Mouse (Mus musculus) thymus, postnatal 25 days (tissue): ENCODE measurements at regions not wholly inside any gene's neighbourhood (a gene's known extent, or its start where the extent isn't known, plus 50 kb on each side); places are given as distances from the start of the nearest gene placed in this dataset.

Source experiments
- DNase-seq: peaks from one replicate; pipeline ENCODE4 v3.0.0; 2022

DNA sequence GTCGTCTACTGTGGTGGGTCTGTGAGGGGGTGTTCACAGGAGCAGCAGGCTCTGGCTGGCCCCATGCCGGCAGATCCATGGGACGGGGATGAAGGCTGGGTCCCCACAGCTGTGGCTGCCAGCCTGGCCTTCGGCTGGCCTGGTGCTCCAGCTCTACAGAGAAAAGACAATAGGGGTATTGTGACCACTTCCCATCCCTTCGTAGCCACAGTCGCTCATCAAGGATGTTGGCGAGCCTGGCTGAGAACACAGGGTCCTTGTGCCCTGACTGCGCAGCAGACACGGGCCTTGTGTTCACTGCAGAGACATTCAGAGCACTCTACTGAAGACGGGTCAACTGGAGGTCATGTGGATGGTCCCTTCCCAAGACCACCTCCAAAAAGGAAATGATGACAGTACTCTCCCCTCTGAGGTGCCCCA, 102.4 kb upstream of the 1700021F07Rik start:
- DNase-seq: no peak

GRCm38 (mm10) chr2:173420481-173420880, 101.9 kb upstream of the 1700021F07Rik start:
- DNase-seq: no peak

DNA sequence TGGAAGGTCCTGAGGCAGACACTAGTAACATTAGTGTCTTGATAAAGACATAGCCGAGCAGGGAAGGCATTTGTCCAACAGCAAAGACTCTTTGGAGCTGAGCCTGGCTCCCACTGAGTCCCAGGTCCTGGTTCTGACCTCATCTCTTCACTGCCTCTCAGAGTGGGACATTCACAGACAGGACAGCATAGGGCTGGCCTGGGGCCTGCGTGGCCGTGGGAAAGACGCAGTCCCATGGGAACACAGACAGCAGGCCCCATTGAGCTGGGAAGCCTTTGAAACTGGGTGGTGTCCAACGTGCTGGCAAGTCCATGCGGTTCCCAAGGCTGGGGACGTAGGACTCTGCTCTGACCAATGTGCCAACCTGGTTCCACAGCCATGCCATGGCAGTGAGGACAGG, 97.5 kb upstream of the 1700021F07Rik start:
- no peak for DNase-seq

DNA sequence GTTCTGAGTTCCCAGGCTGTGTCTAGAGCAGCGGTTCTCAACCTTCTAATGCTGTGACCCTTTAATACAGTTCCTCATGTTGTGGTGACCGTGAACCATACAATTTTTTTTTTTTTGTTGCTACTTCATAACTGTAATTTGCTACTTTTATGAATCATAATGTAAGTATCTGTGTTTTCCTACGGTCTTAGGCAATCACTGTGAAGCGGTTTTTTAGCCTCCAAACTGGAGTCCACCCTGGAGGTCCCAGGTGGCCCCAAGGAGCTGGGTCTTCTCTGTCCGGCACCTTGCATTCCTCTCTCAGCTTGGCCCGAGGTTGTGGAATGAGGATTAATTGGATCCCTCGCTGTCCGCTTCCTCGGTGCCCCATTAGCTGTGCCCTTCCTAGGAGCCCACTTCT, 96.6 kb upstream of the 1700021F07Rik start:
- no peak for DNase-seq

- peak; percentile 58 for DNase-seq
Observed at GRCm38 (mm10) chr2:173426191-173427065, 96.0 kb upstream of the 1700021F07Rik start.

GRCm38 (mm10) chr2:173427888-173428450, 94.4 kb upstream of the 1700021F07Rik start:
- DNase-seq: no peak

DNA sequence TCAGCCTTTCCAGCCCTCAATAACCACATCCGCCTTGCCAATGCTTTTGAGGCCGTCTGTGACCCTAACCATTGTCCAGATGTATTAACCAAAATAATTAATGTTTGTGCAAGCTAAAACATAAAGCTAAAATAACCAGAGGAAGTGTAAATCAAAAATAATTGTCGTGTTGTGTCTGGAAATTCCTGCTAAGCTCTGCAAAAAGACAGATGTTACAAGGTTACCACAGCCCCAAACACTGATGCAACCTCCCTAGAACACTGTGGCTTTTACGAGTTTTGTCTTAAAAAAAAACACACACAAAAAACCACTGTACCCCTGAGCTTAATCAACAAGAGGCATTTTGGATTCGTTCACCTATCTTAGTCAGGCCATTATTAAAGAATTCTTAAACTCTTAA, 90.5 kb upstream of the 1700021F07Rik start:
- no peak for DNase-seq

DNA sequence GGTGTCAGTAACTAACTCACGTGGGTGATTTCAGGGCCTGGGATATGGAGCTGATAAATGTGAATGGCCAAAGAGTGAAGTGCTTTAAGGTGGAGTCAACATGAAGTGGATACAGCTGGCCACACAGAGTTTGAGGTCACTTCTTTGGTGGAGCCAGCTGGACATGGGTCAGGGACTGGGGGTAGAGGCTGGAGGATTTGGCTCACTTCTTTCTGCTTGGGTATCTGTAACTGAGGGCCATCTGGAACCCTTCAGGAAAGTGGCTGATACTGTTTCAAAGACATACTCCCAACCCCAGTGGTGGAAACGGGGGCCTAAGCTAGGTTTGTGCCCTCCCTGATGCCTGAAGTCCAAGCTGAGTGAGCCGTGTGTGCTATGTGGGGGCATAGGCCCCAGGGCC, 90.1 kb upstream of the 1700021F07Rik start:
- no peak for DNase-seq

DNA sequence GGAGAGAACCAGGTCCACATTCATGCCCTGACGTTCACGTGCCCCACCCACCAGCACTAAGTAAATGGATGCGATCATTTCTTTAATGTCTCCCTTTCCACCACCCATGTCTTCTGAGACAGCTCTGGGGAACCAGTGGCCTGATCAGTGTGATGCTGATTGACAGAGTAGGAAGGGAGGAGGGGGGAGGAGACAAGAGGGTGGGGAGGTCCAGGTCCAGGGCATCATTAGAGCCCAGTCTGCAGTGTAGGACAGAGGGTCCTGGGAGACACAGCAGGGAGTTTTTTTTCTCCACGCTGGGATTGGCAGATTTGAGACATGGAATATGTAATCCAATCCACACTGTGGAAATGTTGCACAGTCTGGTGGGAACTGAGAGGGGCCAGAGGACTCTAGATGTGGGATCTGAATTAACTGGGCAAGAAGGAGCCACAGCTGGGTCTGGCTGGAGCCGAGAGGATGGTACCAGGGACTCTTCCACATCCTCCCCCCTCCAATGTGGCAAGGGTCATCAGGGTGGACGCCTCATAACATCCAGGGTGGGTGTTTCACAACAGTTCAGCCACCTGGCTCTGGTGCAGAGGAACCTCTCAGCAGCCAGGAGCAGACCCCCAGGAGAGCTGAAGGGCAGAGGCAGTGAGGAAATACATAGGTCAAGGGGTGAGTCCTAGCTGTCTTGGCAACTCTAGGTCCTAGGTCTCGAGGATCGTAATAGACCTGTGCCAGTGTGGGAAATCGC, 89.3 kb upstream of the 1700021F07Rik start:
- DNase-seq: no peak

GRCm38 (mm10) chr2:173436580-173436979, 85.8 kb upstream of the 1700021F07Rik start:
- DNase-seq: peak; percentile 63

DNA sequence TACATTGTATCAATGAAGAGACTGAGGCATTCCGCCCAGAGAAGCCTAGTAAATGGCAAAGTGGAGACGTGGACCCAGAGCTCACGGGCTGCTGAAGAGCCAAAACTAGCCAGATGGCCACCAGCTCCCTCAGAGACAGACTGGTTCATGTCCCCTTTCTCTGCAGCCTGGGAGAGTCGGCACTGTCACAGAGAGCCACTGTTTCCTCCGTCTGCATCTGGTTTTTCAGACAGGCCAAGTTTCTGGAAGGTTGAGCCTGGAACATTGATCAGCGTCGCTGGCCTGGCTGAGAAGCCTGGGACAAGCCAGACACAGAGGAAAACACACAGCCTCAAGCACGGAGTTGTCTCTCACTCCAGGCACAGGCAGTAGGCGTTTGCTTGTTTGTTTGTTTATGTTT, 83.4 kb upstream of the 1700021F07Rik start:
- DNase-seq: no peak

DNA sequence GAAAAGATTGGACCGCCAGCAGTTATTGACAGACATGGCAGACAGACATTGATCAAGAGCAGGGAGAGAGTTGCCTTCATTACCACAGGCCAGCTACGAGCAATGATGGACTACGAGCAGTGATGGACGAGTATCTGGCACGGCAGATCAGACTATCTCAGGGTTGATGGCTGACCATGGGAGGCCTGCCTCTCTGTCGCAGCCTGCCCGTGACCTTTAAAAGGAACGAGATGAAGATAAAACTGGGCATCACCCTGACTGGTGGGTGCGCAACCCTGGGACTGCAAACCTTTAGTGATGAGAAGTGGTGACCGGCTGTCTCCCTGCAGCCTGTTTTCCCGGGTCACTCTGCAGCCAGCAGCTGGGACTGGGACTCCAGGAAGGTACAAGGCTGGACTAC, 80.3 kb upstream of the 1700021F07Rik start:
- DNase-seq: no peak

DNA sequence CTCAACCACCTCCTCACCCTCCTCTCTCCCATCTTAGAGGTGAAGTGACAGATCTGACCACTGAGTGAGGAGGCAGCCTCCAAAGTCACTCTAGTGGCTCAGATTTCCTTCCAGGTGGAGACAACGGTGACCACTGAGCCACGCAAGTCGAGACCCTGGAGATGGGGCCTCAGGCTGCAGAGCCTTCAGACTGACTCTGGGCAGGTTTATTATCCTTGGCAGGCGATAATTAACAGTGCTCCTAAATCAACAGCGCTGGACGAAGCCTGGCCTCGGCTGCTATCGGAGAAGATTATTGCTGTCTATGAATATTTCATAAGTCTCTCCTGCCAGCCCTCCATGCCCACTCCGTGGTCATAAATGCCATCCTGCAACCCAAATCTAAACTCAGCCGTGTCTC, 79.1 kb upstream of the 1700021F07Rik start:
- DNase-seq: no peak

GRCm38 (mm10) chr2:173444386-173444785, 78.0 kb upstream of the 1700021F07Rik start:
- DNase-seq: no peak

- no peak for DNase-seq
Observed at GRCm38 (mm10) chr2:173445039-173445438, 77.3 kb upstream of the 1700021F07Rik start.

DNA sequence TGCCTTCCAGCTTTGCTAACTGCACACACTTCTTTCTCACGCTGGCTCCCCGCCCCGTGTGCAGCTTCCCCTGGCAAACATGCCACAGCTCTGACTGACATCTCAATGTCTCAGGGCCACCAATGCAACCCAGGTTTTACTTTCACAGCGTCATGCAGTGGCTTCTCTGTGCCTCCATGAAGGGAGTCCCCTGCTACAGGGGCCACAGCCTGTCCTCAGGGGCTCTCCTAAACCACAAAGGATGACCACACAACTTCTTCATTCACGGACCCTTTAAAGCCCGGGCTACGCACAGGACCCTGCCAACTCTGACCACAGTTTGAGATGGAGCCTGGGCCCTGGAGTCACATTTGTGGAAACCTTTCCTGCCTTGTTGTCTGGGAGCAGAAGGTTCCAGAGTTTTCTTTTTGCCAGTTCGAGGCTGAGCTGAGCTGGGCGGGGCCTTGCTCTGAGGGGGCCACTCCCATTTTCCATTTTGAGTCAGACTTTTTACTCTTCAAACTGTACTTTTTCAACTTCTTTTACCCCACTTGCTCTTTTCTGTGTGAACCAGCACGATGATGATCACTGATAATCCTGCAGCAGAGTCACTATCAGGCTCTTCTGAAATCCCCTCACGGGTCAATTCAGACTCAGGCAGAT, 73.7 kb upstream of the 1700021F07Rik start:
- no peak for DNase-seq

GRCm38 (mm10) chr2:173449198-173449597, 73.2 kb upstream of the 1700021F07Rik start:
- no peak for DNase-seq

- peak; percentile 52 for DNase-seq
Observed at GRCm38 (mm10) chr2:173451993-173452481, 70.3 kb upstream of the 1700021F07Rik start.

GRCm38 (mm10) chr2:173452800-173453199, 69.6 kb upstream of the 1700021F07Rik start:
- DNase-seq: no peak

DNA sequence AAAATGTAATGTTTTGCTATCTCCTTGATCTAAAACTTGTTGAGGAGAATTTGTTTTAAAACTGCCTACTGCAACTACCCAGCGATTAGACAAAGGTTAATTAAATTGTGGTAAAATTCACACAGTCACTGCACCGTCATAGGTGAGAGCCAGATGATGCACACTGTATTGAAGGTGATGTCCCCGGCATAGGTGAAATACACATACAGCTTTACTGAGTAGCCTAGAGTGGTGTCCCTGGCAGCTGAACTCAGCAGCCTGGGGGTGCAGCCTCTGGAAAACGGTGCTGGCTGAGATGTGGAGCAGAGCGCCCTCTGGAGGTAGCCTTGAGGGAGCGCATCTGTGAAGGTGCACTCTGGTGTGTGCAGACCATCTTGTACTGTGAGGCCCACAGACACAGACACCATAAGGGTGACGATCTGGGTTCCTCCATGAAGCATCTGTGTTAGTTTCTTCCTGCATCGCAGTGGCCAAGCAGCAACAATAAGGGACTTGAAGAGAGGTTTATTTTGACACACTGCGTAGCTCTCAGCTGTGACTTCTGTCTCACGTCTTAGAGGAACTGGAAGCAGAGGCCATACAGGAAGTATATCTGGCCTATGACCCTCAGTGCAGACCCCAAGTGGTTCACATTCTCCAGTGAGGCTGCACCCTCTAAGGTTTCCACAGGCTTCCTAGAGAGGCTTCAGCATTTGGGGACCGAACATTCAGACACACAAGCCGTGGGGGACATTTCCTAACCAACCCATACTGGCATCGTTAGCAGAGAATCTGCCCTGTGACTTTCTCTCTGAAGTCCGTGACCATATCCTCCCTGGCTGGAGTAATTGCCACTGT, 68.6 kb upstream of the 1700021F07Rik start:
- peak; percentile 72 for DNase-seq

- DNase-seq: no peak
Observed at GRCm38 (mm10) chr2:173454741-173455140, 67.6 kb upstream of the 1700021F07Rik start.

DNA sequence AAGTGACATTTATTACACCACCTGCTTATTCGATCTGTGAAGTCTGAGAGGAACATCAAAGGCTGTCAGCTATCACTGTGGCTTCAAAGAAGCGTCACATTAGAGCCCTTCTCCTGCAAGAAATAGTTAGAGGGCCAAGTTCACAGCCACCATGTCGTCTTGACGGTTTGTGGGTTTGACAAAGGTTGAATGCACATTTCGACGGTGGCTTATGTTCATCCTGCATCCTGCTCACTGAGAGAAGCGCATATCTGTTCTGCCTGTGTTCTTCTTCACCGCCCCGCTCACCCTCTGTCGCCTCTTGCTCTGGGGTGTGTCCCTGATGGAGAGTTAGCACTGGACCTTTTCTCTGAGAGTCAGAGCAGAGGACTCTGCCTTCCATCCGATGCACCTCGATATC, 67.2 kb upstream of the 1700021F07Rik start:
- peak; percentile 65 for DNase-seq
